ENCODE assay signal across 7 mouse cellular contexts in the genomic region with DNA sequence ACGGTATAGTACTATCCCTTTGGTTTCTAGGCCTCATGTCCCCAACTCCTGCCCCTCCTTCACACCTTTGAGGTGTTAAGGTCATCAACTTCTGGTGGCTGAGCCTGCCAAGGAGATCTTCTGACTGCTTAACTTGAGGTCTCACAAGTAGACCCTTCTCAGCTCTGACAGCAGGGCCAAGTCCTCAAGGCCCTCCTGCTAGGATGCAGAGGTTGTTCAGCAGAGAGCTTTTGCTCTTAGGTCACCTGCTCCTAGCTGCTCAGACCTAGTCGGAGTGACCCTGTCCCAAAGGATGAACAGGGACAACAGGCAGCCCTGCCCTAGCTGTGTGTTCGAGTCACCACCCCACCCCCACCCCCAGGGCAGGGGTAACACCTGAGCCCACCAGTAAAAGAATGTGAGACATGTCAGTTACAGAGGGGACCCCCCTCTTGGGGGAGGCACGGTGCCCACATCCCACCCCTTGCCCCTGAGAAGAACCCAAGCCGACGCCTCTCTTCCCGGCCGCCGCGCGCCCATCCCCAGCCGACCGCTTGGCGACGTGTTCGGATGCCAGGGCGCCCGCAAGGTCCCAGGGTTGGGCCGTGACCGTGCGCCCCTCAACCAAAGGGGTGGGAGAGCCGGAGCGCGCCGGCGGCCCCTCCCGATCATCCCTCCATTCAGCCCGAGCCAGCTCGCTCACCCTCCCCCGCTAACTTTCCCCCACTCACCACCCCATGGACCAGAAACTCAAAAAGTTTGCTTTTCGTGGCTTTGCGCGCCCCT. TPM values are rescaled to one million over a fixed set of nuclear protein-coding genes. Genes with fewer than 3 reads are reported as not detected.
A peak's percentile ranks its signal among the peaks of the same experiment; 100 is the strongest.
DNase-seq lines count a peak whose midpoint lies in the region; ATAC-seq and TF ChIP-seq lines count a peak whose summit lies in the region.

No protein-coding gene starts in this region.

- H3K9ac ChIP-seq in heart, embryonic 14.5 days (ENCODE audit: low read length) = peak overlapping the region; percentile 95
- H3K9ac ChIP-seq in liver, embryonic 13.5 days = peak overlapping the region; percentile 50; the same call in 1 of the 2 replicates

- peak overlapping the region; percentile 97 for H3K27ac ChIP-seq in embryonic facial prominence, embryonic 10.5 days (replicated peaks)
- peak overlapping the region; percentile 99 to 100 for H3K27ac ChIP-seq in heart, embryonic 14.5 days (replicated peaks in 1 of 2; ENCODE audit: control insufficient read depth in 1 of 2, insufficient read depth in 1 of 2, low read depth in 2 of 2, low read length in 2 of 2)
- H3K27ac ChIP-seq in liver, embryonic 13.5 days = no peak overlapping the region

- DNase-seq in lung, adult 2 months = no peak
- DNase-seq in lung, postnatal 36 days = no peak
- peak; percentile 64 for DNase-seq in embryonic facial prominence, embryonic 10.5 days (ENCODE audit: low spot score)
- no peak for DNase-seq in liver, embryonic 13.5 days
- DNase-seq in frontal cortex, postnatal 25 days (ENCODE audit: low spot score in 2 of 2) = no peak
- DNase-seq in ovary, adult 18-20 months (ENCODE audit: low spot score) = no peak

- TF ChIP-seq POLR2A in lung, adult 2 months (IDR thresholded peaks at IDR 0.05; ENCODE audit: borderline replicate concordance, extremely low read depth, low read depth, low read length) = no peak

- H3K36me3 ChIP-seq in embryonic facial prominence, embryonic 10.5 days (replicated peaks) = no peaks in the 10 kb centered on the region
- H3K36me3 ChIP-seq in heart, embryonic 14.5 days (ENCODE audit: control insufficient read depth, insufficient read depth, low read length) = peaks cover 5% of the 10 kb centered on the region
- no peaks in the 10 kb centered on the region for H3K36me3 ChIP-seq in liver, embryonic 13.5 days

- WGBS in lung, adult 2 months = 2% methylated on average over 33 of the region's 33 CpGs
- 1% methylated on average over 33 of the region's 33 CpGs for WGBS in embryonic facial prominence, embryonic 10.5 days
- under 1% methylated on average over 33 of the region's 33 CpGs for WGBS in heart, embryonic 14.5 days
- WGBS in liver, embryonic 13.5 days (ENCODE audit: insufficient replicate concordance) = 2% methylated on average over 33 of the region's 33 CpGs

- peak overlapping the region; percentile 61 for H3K4me3 ChIP-seq in lung, adult 2 months (replicated peaks; ENCODE audit: extremely low read depth, low read depth, low read length)
- peak overlapping the region; percentile 75 for H3K4me3 ChIP-seq in embryonic facial prominence, embryonic 10.5 days
- H3K4me3 ChIP-seq in heart, embryonic 14.5 days (ENCODE audit: control insufficient read depth in 1 of 2, insufficient read depth in 1 of 2, low read depth in 1 of 2, low read length in 2 of 2) = peak overlapping the region; percentile 71 to 84
- peak overlapping the region; percentile 49 for H3K4me3 ChIP-seq in liver, embryonic 13.5 days (replicated peaks)

- H3K4me2 ChIP-seq in heart, embryonic 14.5 days (ENCODE audit: low read length) = peak overlapping the region; percentile 91
- H3K4me2 ChIP-seq in liver, embryonic 13.5 days = peak overlapping the region; percentile 63

- no peak for TF ChIP-seq CTCF in lung, adult 2 months (IDR thresholded peaks at IDR 0.05; ENCODE audit: insufficient read depth, low read length)

- no peaks in the 10 kb centered on the region for H3K9me3 ChIP-seq in embryonic facial prominence, embryonic 10.5 days
- no peaks in the 10 kb centered on the region for H3K9me3 ChIP-seq in heart, embryonic 14.5 days (ENCODE audit: control insufficient read depth, low read length)
- no peaks in the 10 kb centered on the region for H3K9me3 ChIP-seq in liver, embryonic 13.5 days (replicated peaks)

- no peak for ATAC-seq in heart, embryonic 14.5 days (ENCODE audit: insufficient number of reproducible peaks, insufficient read depth, low FRiP score, low read depth)
- no peak for ATAC-seq in liver, embryonic 13.5 days (ENCODE audit: low read depth)

- peaks cover 27% of the 10 kb centered on the region for H3K4me1 ChIP-seq in lung, adult 2 months (ENCODE audit: control insufficient read depth, insufficient read depth, low read length)
- H3K4me1 ChIP-seq in embryonic facial prominence, embryonic 10.5 days = peaks cover 93% of the 10 kb centered on the region
- H3K4me1 ChIP-seq in heart, embryonic 14.5 days (ENCODE audit: control insufficient read depth in 2 of 2, insufficient read depth in 2 of 2, low read length in 2 of 2) = peaks cover 48 to 61% of the 10 kb centered on the region in 2 experiments
- peaks cover 52% of the 10 kb centered on the region for H3K4me1 ChIP-seq in liver, embryonic 13.5 days (replicated peaks)

- H3K27me3 ChIP-seq in embryonic facial prominence, embryonic 10.5 days (replicated peaks; ENCODE audit: low read depth, poor library complexity, severe bottlenecking) = peaks cover 57% of the 10 kb centered on the region
- H3K27me3 ChIP-seq in heart, embryonic 14.5 days (ENCODE audit: control insufficient read depth, insufficient read depth, low read length) = no peaks in the 10 kb centered on the region
- H3K27me3 ChIP-seq in liver, embryonic 13.5 days = peaks cover 97% of the 10 kb centered on the region

RNA-seq across cellular contexts. Expression of a gene that starts 14.7 kb away (rescaled TPM):
- polyA plus RNA-seq in lung, adult 2 months (2012; rRNA removed) = 39.3 and 47.2 TPM in 2 replicates
- polyA plus RNA-seq in embryonic facial prominence, embryonic 10.5 days (2016; fragmentation: Nextera tagmentation; extraction: Ambion mirVana) = 14.8 and 19.6 TPM in 2 replicates
- 8.6 and 8.9 TPM in 2 replicates for polyA plus RNA-seq in heart, embryonic 14.5 days (2014; fragmentation: Nextera tagmentation; extraction: Ambion mirVana)
- polyA plus RNA-seq in liver, embryonic 13.5 days (2015; fragmentation: Nextera tagmentation; extraction: Ambion mirVana) = 11.8 and 12.7 TPM in 2 replicates

RNA-seq across cellular contexts. Expression of a gene that starts 23.0 kb away (rescaled TPM):
- 21.3 and 22.2 TPM in 2 replicates for polyA plus RNA-seq in lung, adult 2 months (2012; rRNA removed)
- polyA plus RNA-seq in embryonic facial prominence, embryonic 10.5 days (2016; fragmentation: Nextera tagmentation; extraction: Ambion mirVana) = 22.2 and 24.8 TPM in 2 replicates
- polyA plus RNA-seq in heart, embryonic 14.5 days (2014; fragmentation: Nextera tagmentation; extraction: Ambion mirVana) = 71.0 and 78.4 TPM in 2 replicates
- polyA plus RNA-seq in liver, embryonic 13.5 days (2015; fragmentation: Nextera tagmentation; extraction: Ambion mirVana) = 1.9 and 2.2 TPM in 2 replicates

RNA-seq across cellular contexts. Expression of a gene that starts 24.0 kb away (rescaled TPM):
- 43.6 and 48.7 TPM in 2 replicates for polyA plus RNA-seq in lung, adult 2 months (2012; rRNA removed)
- 181 and 183 TPM in 2 replicates for polyA plus RNA-seq in embryonic facial prominence, embryonic 10.5 days (2016; fragmentation: Nextera tagmentation; extraction: Ambion mirVana)
- 57.4 and 60.8 TPM in 2 replicates for polyA plus RNA-seq in heart, embryonic 14.5 days (2014; fragmentation: Nextera tagmentation; extraction: Ambion mirVana)
- polyA plus RNA-seq in liver, embryonic 13.5 days (2015; fragmentation: Nextera tagmentation; extraction: Ambion mirVana) = 72.6 and 81.6 TPM in 2 replicates

RNA-seq across cellular contexts. Expression of a gene that starts 44.6 kb away (rescaled TPM):
- polyA plus RNA-seq in lung, adult 2 months (2012; rRNA removed) = not detected in 2 replicates
- 0.07 and 0.08 TPM in 2 replicates for polyA plus RNA-seq in embryonic facial prominence, embryonic 10.5 days (2016; fragmentation: Nextera tagmentation; extraction: Ambion mirVana)
- polyA plus RNA-seq in heart, embryonic 14.5 days (2014; fragmentation: Nextera tagmentation; extraction: Ambion mirVana) = not detected in 2 replicates
- not detected in 2 replicates for polyA plus RNA-seq in liver, embryonic 13.5 days (2015; fragmentation: Nextera tagmentation; extraction: Ambion mirVana)
